Mouse (Mus musculus) testis, adult 2 months (tissue): ENCODE data around the gene Serpina3f. TPM values are rescaled to one million over a fixed set of nuclear protein-coding genes. Genes with fewer than 3 reads are reported as not detected.

ENCODE experiments used
- H3K27ac ChIP-seq: fragments of 200-500 bp; 2 replicates; pipeline ENCODE4 v1.5.1; 2012; ENCODE audit warnings: low read depth, low read length; ENCODE audit not compliant: control insufficient read depth, insufficient read depth
- H3K27me3 ChIP-seq: fragments of 200-500 bp; 2 replicates; pipeline ENCODE4 v1.6.1; 2012; ENCODE audit warnings: mild to moderate bottlenecking, low read length, moderate library complexity; ENCODE audit not compliant: control insufficient read depth, insufficient read depth
- H3K36me3 ChIP-seq: fragments of 200-500 bp; 2 replicates; pipeline ENCODE4 v1.6.1; 2012; ENCODE audit warnings: mild to moderate bottlenecking, low read length; ENCODE audit not compliant: control insufficient read depth, insufficient read depth
- H3K4me1 ChIP-seq: fragments of 200-500 bp; 2 replicates; pipeline ENCODE4 v1.6.1; 2012; ENCODE audit warnings: low read length; ENCODE audit not compliant: control insufficient read depth, insufficient read depth
- H3K4me3 ChIP-seq: fragments of 200-500 bp; 2 replicates; pipeline ENCODE4 v1.5.1; 2012; ENCODE audit warnings: low read depth, mild to moderate bottlenecking, low read length, moderate library complexity, mixed read lengths; ENCODE audit not compliant: control insufficient read depth
- CTCF ChIP-seq: fragments of 200-500 bp; IDR thresholded peaks from 2 replicates; pipeline ENCODE4 v1.5.1; 2012; ENCODE audit warnings: low read depth, mild to moderate bottlenecking, inconsistent platforms, low read length, moderate library complexity; ENCODE audit not compliant: control insufficient read depth, insufficient read depth, insufficient replicate concordance
- POLR2A ChIP-seq: fragments of 200-500 bp; IDR thresholded peaks from 2 replicates; pipeline ENCODE4 v1.6.1; 2012; ENCODE audit warnings: low read depth, mild to moderate bottlenecking, inconsistent platforms, low read length, moderate library complexity; ENCODE audit not compliant: control insufficient read depth
- polyA plus RNA-seq: library from polyadenylated mRNA; depleted of rRNA; stranded (reverse); fragments of >200 nt; gene quantifications from 2 replicates; pipeline ENCODE4 v1.2.3, GENCODE M21; 2012; rRNA removed

Gene Serpina3f
- 0.05 TPM in 1 of 2 replicates, not detected in the other for polyA plus RNA-seq

- Histone ChIP-seq H3K27me3 (no peaks in the 10 kb centered on the region), H3K4me1 (no peaks in the 10 kb centered on the region), H3K36me3 (no peaks in the 10 kb centered on the region), H3K27ac (no peak within 1 kb of the TSS), H3K4me3 (no peak within 1 kb of the TSS)
- no peak for TF ChIP-seq CTCF
Observed at GRCm38 (mm10) chr12:104214445-104214753, at the start of gene Serpina3f. Serpina3f (plus strand) TSS chr12:104214544.

- Histone ChIP-seq H3K36me3 (no peaks in the 10 kb centered on the region), H3K27me3 (no peaks in the 10 kb centered on the region), H3K4me3 (no peak overlapping the region), H3K27ac (no peak overlapping the region), H3K4me1 (no peaks in the 10 kb centered on the region)
- TF ChIP-seq POLR2A (no peak), CTCF (no peak)
Observed at GRCm38 (mm10) chr12:104174747-104175146, 39.6 kb upstream of the Serpina3f start.

GRCm38 (mm10) chr12:104175636-104176035 is 38.7 kb upstream of the Serpina3f start:
- H3K4me1 ChIP-seq: no peaks in the 10 kb centered on the region
- H3K27me3 ChIP-seq: no peaks in the 10 kb centered on the region
- no peak overlapping the region for H3K27ac ChIP-seq
- no peak for TF ChIP-seq CTCF
- TF ChIP-seq POLR2A: no peak
- H3K4me3 ChIP-seq: no peak overlapping the region
- no peaks in the 10 kb centered on the region for H3K36me3 ChIP-seq

GRCm38 (mm10) chr12:104178577-104178976 is 35.8 kb upstream of the Serpina3f start:
- TF ChIP-seq POLR2A (no peak), CTCF (no peak)
- no peak overlapping the region for H3K27ac ChIP-seq
- H3K36me3 ChIP-seq: no peaks in the 10 kb centered on the region
- no peaks in the 10 kb centered on the region for H3K27me3 ChIP-seq
- H3K4me1 ChIP-seq: no peaks in the 10 kb centered on the region
- no peak overlapping the region for H3K4me3 ChIP-seq

- Histone ChIP-seq H3K4me3 (no peak overlapping the region), H3K27ac (no peak overlapping the region), H3K4me1 (no peaks in the 10 kb centered on the region), H3K27me3 (no peaks in the 10 kb centered on the region), H3K36me3 (no peaks in the 10 kb centered on the region)
- TF ChIP-seq CTCF (no peak), POLR2A (no peak)
Observed at GRCm38 (mm10) chr12:104178987-104179386, 35.4 kb upstream of the Serpina3f start.

- no peaks in the 10 kb centered on the region for H3K4me1 ChIP-seq
- no peaks in the 10 kb centered on the region for H3K36me3 ChIP-seq
- H3K27ac ChIP-seq: no peak overlapping the region
- H3K27me3 ChIP-seq: no peaks in the 10 kb centered on the region
- TF ChIP-seq POLR2A (no peak), CTCF (no peak)
- H3K4me3 ChIP-seq: no peak overlapping the region
Observed at GRCm38 (mm10) chr12:104185046-104185445, 29.3 kb upstream of the Serpina3f start.

GRCm38 (mm10) chr12:104186041-104186581 is 28.2 kb upstream of the Serpina3f start:
- H3K27me3 ChIP-seq: no peaks in the 10 kb centered on the region
- TF ChIP-seq POLR2A (no peak), CTCF (no peak)
- H3K4me1 ChIP-seq: no peaks in the 10 kb centered on the region
- H3K36me3 ChIP-seq: no peaks in the 10 kb centered on the region
- no peak overlapping the region for H3K4me3 ChIP-seq
- H3K27ac ChIP-seq: no peak overlapping the region

- Histone ChIP-seq H3K4me3 (no peak overlapping the region), H3K27ac (no peak overlapping the region), H3K36me3 (no peaks in the 10 kb centered on the region), H3K4me1 (no peaks in the 10 kb centered on the region), H3K27me3 (no peaks in the 10 kb centered on the region)
- no peak for TF ChIP-seq POLR2A
- no peak for TF ChIP-seq CTCF
Observed at GRCm38 (mm10) chr12:104189246-104189645, 25.1 kb upstream of the Serpina3f start.
